ENCODE assay signal across 9 mouse cellular contexts in genomic region chr7:97332667-97333041, GRCm38 (mm10). TPM values are rescaled to one million over a fixed set of nuclear protein-coding genes. Genes with fewer than 3 reads are reported as not detected.
DNase-seq lines count a peak whose midpoint lies in the region; ATAC-seq and TF ChIP-seq lines count a peak whose summit lies in the region.
"Had no signal": no experiment of that assay in that cellular context is flagged by ENCODE, and none has a peak within 500 bp of the region (broad histone marks: within the 10 kb centered on the region; RNA-seq: fewer than 3 reads in every experiment).

No protein-coding gene starts in this region.

- peaks cover 23% of the 10 kb centered on the region for H3K4me1 ChIP-seq in heart, embryonic 13.5 days
- peaks cover 0 to 16% of the 10 kb centered on the region in 2 experiments; a peak in 2 of 4 replicates for H3K4me1 ChIP-seq in ES-E14 (ENCODE audit: control insufficient read depth in 2 of 2, insufficient read depth in 2 of 2, low read length in 2 of 2, poor library complexity in 1 of 2)

- DNase-seq in heart, adult 18-20 months, result no peak
- no peak for DNase-seq in ES-E14 (ENCODE audit: low read depth, low spot score)
- DNase-seq in retina, postnatal 1 day, result no peak
- DNase-seq in cerebellum, postnatal 25 days, result no peak
- no peak for DNase-seq in urinary bladder, postnatal 10 days (ENCODE audit: low spot score)

- H3K4me3 ChIP-seq in heart, embryonic 13.5 days, result peak overlapping the region; percentile 92
- H3K4me3 ChIP-seq in ES-E14 (ENCODE audit: insufficient read depth in 1 of 2, low read depth in 1 of 2, low read length in 2 of 2, poor library complexity in 1 of 2, severe bottlenecking in 1 of 2), result peak overlapping the region; percentile 89 to 95

- H3K9ac ChIP-seq in heart, embryonic 13.5 days, result peak overlapping the region; percentile 91
- H3K9ac ChIP-seq in ES-E14 (ENCODE audit: insufficient read depth, low read depth, low read length, poor library complexity, severe bottlenecking), result peak overlapping the region; percentile 73; the same call in 1 of the 2 replicates

- WGBS in heart, embryonic 13.5 days, result 5% methylated on average over 9 of the region's 9 CpGs

- no peak overlapping the region for H3K27ac ChIP-seq in heart, embryonic 13.5 days (replicated peaks)
- no peak overlapping the region for H3K27ac ChIP-seq in ES-E14 (ENCODE audit: insufficient read depth, low read depth, low read length, poor library complexity, severe bottlenecking)

- no peaks in the 10 kb centered on the region for H3K9me3 ChIP-seq in heart, embryonic 13.5 days
- H3K9me3 ChIP-seq in ES-E14 (ENCODE audit: control insufficient read depth, insufficient read depth, low read depth, low read length), result no peaks in the 10 kb centered on the region

- no peaks in the 10 kb centered on the region for H3K36me3 ChIP-seq in heart, embryonic 13.5 days
- H3K36me3 ChIP-seq in ES-E14 (ENCODE audit: control insufficient read depth, insufficient read depth, low read length, poor library complexity, severe bottlenecking), result no peaks in the 10 kb centered on the region

- no peak for ATAC-seq in heart, embryonic 13.5 days (ENCODE audit: extremely low read depth, insufficient number of reproducible peaks, low FRiP score, low TSS enrichment)
- peak; percentile 3; the same call in 1 of the 2 replicates for ATAC-seq in granulocyte monocyte progenitor cell, adult 5-6 weeks (replicated peaks; ENCODE audit: poor library complexity, severe bottlenecking)
- ATAC-seq in megakaryocyte, adult 5-6 weeks (ENCODE audit: poor library complexity, severe bottlenecking), result peak; percentile 5

- in situ Hi-C loops in ES-E14 (cut with MboI; ENCODE audit: low sequenced_read_pairs in 2 of 2, unreplicated experiment in 2 of 2), result no loop called here

- H3K27me3 ChIP-seq in heart, embryonic 13.5 days (replicated peaks), result peaks cover 10% of the 10 kb centered on the region
- H3K27me3 ChIP-seq: Patski had no signal

- peak overlapping the region; percentile 89 for H3K4me2 ChIP-seq in heart, embryonic 13.5 days

TF ChIP-seq in ES-E14, 5 proteins besides CTCF, POLR2A, EP300 and RAD21:
- TF ChIP-seq ZNF384 (IDR thresholded peaks at IDR 0.05; ENCODE audit: low read depth, low read length), result no peak
- TF ChIP-seq HCFC1 (IDR thresholded peaks at IDR 0.05; ENCODE audit: borderline replicate concordance, insufficient read depth, low read length), result no peak
- TF ChIP-seq ZC3H11A (IDR thresholded peaks at IDR 0.05; ENCODE audit: borderline replicate concordance, low read depth, low read length), result no peak
- TF ChIP-seq CHD2 (IDR thresholded peaks at IDR 0.05; ENCODE audit: low read depth, low read length), result no peak
- no peak for TF ChIP-seq MAFK (IDR thresholded peaks at IDR 0.05; ENCODE audit: insufficient read depth, low read depth, low read length)

RNA-seq across cellular contexts. Expression of gene Kctd21, which starts 0.5 kb away (rescaled TPM):
- polyA plus RNA-seq in heart, embryonic 13.5 days (2015; fragmentation: Nextera tagmentation; extraction: Ambion mirVana), result 3.4 and 3.7 TPM in 2 replicates
- total RNA-seq in heart, adult 18-20 months (2021), result 1 to 10 TPM; 4.1 to 4.9 TPM
- total RNA-seq in ES-E14 (2012; rRNA removed), result 1.2 and 1.4 TPM in 2 replicates
- 1.3 and 2.1 TPM in 2 replicates for total RNA-seq in granulocyte monocyte progenitor cell, adult 5-6 weeks (2014; fragmentation: Nextera tagmentation)
- 0.10 and 1.7 TPM in 2 replicates for total RNA-seq in granulocyte monocyte progenitor cell, adult 5-6 weeks (2017)
- 3.3 and 4.5 TPM in 2 replicates for total RNA-seq in megakaryocyte, adult 5-6 weeks (2015)
- total RNA-seq in megakaryocyte, adult 5-6 weeks (2017), result 1.8 and 2.3 TPM in 2 replicates

RNA-seq across cellular contexts. Expression of gene Usp35, which starts 0.8 kb away (rescaled TPM):
- polyA plus RNA-seq in heart, embryonic 13.5 days (2015; fragmentation: Nextera tagmentation; extraction: Ambion mirVana), result 0.96 TPM in 2 replicates
- total RNA-seq in heart, adult 18-20 months (2021), result under 1 TPM; 0.41 to 0.60 TPM
- total RNA-seq in ES-E14 (2012; rRNA removed), result 5.8 and 10.3 TPM in 2 replicates
- 0.30 TPM in 1 of 2 replicates, not detected in the other for total RNA-seq in granulocyte monocyte progenitor cell, adult 5-6 weeks (2014; fragmentation: Nextera tagmentation)
- 0.04 TPM in 1 of 2 replicates, not detected in the other for total RNA-seq in granulocyte monocyte progenitor cell, adult 5-6 weeks (2017)
- total RNA-seq in megakaryocyte, adult 5-6 weeks (2015), result 0.87 and 1.1 TPM in 2 replicates
- total RNA-seq in megakaryocyte, adult 5-6 weeks (2017), result 0.66 and 0.77 TPM in 2 replicates

RNA-seq across cellular contexts. Expression of gene Alg8, which starts 38.8 kb away (rescaled TPM):
- polyA plus RNA-seq in heart, embryonic 13.5 days (2015; fragmentation: Nextera tagmentation; extraction: Ambion mirVana), result 29.1 and 33.7 TPM in 2 replicates
- 1 to 10 TPM; 4.4 to 4.8 TPM for total RNA-seq in heart, adult 18-20 months (2021)
- 9.0 and 9.7 TPM in 2 replicates for total RNA-seq in ES-E14 (2012; rRNA removed)
- 44.2 and 52.0 TPM in 2 replicates for total RNA-seq in granulocyte monocyte progenitor cell, adult 5-6 weeks (2014; fragmentation: Nextera tagmentation)
- 23.6 and 42.2 TPM in 2 replicates for total RNA-seq in granulocyte monocyte progenitor cell, adult 5-6 weeks (2017)
- 40.5 and 45.2 TPM in 2 replicates for total RNA-seq in megakaryocyte, adult 5-6 weeks (2015)
- total RNA-seq in megakaryocyte, adult 5-6 weeks (2017), result 29.9 and 41.7 TPM in 2 replicates
